Mouse (Mus musculus) myocyte (in vitro differentiated cells): ENCODE data around the gene Scamp4.

Experiments
- CEBPB ChIP-seq: IDR thresholded peaks from 2 replicates; pipeline ENCODE4 v1.6.1; 2011; ENCODE audit warnings: mild to moderate bottlenecking, moderate library complexity; ENCODE audit not compliant: poor library complexity, insufficient read depth, severe bottlenecking
- MAX ChIP-seq: IDR thresholded peaks from one replicate; pipeline ENCODE4 v1.6.1; 2011; ENCODE audit warnings: low read depth, mild to moderate bottlenecking, control low read depth
- MYOG ChIP-seq, 3 experiments: IDR thresholded peaks; one replicate each; pipeline ENCODE4 v1.6.1; 2011; ENCODE audit warnings: control low read depth in 2 of 3, low read depth in 2 of 3, mild to moderate bottlenecking in 2 of 3; ENCODE audit not compliant: insufficient read length in 2 of 3, control insufficient read depth in 1 of 3, insufficient read depth in 1 of 3
- POLR2A ChIP-seq: IDR thresholded peaks from one replicate; pipeline ENCODE4 v1.6.1; 2011; ENCODE audit warnings: low read depth, mild to moderate bottlenecking, control low read depth, moderate library complexity; ENCODE audit not compliant: insufficient read length
- TCF12 ChIP-seq: IDR thresholded peaks from one replicate; pipeline ENCODE4 v1.6.1; 2011; ENCODE audit warnings: mild to moderate bottlenecking, control low read depth; ENCODE audit not compliant: poor library complexity, insufficient read depth, severe bottlenecking
- TCF3 ChIP-seq: IDR thresholded peaks from one replicate; pipeline ENCODE4 v1.6.1; 2011; ENCODE audit warnings: low read depth, control low read depth; ENCODE audit not compliant: insufficient read length
- USF1 ChIP-seq: IDR thresholded peaks from one replicate; pipeline ENCODE4 v1.6.1; 2011; ENCODE audit warnings: low read depth, mild to moderate bottlenecking, control low read depth, moderate library complexity

DNA sequence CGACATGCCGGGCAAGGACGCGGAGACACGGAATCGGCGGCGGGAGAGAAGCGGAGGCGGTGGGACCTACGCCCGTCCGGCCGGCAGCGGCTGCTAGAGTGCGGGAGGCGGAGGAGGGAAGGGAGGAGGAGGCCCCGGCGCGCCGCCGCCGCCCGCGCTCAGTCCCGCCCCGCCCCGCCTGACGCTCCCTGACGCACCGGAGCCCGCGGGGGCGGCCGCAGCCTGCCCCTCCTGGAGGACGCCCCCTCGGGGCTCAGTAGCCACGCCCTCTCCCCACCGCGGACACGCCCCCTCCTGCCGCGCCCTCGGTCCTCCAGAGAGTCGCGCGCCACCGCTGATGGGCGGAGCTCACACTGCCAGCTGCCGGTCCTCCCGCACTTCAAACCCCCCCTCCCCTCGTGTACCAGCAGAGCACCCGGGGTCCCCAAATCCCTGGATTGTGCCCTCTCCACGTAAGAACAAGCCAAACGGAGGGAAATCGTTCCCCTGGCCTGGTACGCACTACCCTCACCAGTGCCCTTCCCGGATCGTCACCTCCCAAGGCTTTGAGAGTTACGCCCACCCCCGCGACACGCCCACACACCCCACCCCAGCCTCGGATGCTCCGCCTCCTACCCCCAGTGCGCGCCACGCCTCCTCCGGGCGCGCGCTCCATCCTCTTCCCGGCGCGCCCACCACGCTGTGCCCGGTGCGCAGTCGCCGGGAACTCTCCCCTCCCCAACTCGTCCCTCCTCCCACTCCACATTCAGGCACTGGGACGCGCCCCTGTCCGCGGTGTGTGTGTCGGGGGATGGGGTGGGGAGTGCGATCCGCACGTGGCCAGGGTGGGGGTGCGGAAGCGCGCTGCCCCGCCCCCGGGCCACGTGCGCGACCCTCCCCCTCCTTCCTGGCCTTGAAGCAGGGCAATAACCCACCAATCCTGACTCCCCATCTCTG lies 25.2 kb upstream of the Scamp4 start, which contains the start of gene Klf16:
- TF ChIP-seq MAX (no peak), MYOG (IDR thresholded peaks at IDR 0.05; ENCODE audit: control insufficient read depth in 1 of 3, insufficient read depth in 1 of 3, insufficient read length in 2 of 3, low read depth in 2 of 3) (peak in 1 of 3 experiments; percentile 61), POLR2A (peak; percentile 93), TCF12 (no peak), CEBPB (no peak), TCF3 (no peak), USF1 (peak; percentile 8)
